Mouse (Mus musculus) G1E-ER4 (cell line): ENCODE data around the gene Ablim1. TPM values are rescaled to one million over a fixed set of nuclear protein-coding genes. Genes with fewer than 3 reads are reported as not detected.

Source experiments
- GATA1 ChIP-seq: IDR thresholded peaks from one replicate; pipeline ENCODE4 v1.8.0; 2012; ENCODE audit warnings: low read length, inconsistent platforms
- polyA plus RNA-seq: library from polyadenylated mRNA; stranded (reverse); fragments of >175 nt; gene quantifications from 2 replicates; pipeline ENCODE4 v1.2.3, GENCODE M21; 2012

Ablim1 gene
- polyA plus RNA-seq, 1 experiment = 0.05 TPM

DNA sequence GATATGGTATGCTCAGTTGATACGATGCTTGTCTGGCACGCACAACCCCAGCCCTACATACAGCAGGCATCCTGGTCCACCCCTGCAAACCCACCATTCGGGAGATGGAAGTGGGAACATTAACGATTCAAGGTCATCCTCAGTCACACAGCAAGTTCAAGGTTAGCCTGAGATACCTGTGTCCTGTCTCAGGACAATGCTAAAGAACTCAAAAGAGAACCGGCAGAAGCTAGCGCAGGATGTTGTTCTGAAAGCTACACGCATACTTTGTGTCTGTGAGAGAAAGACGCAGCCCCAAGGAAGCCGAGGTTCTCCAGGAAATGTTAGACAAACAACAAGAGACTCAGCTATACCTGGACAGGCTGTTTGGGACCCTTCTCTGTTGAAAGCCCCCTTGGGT is 185.0 kb downstream of the Ablim1 start:
- no peak for TF ChIP-seq GATA1

DNA sequence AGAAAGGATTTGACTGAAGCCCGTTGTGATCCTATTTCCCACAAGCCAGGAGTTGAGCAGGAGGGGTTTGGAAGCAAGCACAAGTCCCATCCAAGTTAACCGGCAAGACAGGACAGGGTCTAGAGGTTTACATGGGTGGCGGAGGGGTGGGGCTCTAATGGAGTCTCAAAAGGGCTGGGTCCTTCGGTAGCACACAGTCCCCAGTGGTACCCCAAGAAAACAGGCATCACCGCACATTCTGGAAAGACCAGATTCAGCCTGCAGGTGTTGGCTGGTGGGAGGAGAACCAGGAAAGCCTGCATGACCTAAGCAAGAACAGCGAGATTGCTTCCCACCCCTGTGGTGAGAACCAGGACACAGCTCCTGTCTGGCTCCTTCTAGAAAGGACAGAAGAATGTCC is 186.7 kb downstream of the Ablim1 start:
- no peak for TF ChIP-seq GATA1

DNA sequence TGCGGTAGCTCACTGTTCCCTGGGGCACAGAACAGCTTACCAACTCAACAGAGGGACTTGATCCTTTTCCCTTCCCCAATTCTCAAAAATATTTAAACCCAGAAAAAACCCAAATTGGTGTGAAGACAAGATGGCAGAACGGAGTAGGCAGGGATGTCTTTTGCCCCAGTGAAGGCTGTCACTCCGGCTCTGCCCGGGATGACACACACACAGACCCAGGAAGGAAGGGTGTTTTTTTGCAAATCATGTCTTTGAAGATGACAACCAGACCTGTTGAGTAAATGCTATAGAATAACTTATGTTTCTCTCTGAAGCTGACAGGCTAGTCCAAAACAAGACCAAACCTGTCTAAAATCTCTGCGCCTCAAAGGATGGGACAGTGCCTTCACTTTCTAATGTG is 187.2 kb downstream of the Ablim1 start:
- TF ChIP-seq GATA1 = no peak

DNA sequence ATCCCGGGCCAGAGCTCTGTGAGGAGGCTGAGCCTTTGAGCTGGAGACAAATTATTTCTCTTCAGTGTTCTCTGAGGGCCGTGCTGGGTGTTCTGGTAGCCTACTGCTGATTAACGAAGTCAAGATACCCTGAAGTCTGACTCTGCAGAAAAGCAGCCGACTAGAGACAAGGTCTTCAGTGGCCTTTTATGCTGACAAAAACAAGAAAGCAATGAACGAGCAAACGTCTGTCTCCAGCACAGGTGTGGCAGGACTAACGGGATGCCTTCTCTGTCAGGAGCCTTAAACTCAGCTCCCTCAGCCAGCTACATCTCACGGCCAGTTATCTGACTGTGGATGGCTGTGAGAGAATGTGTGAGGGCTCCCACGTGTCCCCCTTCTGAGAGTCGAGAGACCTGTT is 187.8 kb downstream of the Ablim1 start:
- no peak for TF ChIP-seq GATA1

DNA sequence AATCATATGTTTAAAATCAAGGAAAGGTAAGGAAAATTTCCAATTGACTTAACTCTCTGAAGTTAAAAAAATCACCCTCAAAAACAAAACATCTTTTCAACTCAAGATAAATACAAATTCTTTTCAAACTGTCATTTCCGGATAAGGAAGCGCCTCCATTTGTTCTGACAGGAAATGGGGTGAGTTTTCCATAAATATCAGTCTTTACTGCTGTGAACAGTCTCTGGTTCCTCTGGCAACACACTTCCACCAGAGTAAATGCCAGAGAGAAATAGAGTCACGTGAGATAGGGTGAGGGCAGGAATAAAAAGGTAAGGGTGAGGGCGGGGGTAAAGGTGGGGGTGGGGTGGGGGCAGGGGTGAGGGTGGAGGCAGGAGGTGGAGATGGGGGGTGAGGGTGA is 189.8 kb downstream of the Ablim1 start:
- no peak for TF ChIP-seq GATA1

DNA sequence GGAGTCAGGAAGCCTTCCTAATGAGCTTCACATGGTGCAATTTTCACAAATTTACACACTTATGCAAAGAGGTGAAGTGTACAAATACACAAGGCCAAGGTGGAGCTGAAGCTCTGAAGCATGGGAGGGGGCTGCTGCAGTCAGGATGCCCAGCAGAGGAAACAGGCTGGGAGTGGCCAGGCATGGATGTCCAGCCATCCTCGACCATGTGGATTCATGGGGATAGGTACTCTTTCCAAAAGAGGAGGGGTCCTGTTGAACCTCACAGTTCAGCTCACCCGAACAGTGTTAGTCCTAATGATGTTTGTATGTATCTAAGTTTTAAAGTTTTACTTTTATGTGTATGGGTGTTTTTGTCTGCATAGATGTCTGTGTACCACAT is 190.6 kb downstream of the Ablim1 start:
- TF ChIP-seq GATA1 = no peak

DNA sequence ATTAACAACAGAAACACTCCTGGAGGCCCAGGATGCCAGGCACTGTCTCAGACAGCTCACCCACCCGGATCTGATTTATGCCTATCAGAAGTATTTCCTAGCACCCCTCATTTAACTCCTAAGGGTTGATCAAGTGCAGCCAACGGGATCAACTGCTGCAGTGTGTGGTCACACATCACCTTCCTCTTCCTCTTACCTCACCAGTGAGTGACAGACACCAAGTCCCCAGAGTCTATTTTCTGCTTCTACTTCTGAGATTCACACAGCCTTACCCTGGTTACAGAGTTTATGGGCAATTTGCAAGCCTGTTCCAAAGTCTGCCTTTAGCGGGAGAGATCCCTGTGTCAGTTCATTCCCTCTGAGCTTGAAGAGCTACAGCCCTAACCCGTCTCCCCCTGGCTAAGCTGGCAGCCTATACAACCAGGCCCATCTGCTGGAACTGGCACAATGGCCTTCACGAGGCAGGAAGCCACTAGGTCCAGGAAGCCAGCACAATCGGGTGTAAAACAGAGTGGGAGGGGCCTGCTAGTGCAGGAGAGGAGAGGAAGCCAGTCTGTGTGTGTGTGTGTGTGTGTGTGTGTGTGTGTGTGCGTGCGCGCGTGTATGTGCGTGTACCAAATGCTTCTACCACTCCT is 191.1 kb downstream of the Ablim1 start:
- no peak for TF ChIP-seq GATA1

DNA sequence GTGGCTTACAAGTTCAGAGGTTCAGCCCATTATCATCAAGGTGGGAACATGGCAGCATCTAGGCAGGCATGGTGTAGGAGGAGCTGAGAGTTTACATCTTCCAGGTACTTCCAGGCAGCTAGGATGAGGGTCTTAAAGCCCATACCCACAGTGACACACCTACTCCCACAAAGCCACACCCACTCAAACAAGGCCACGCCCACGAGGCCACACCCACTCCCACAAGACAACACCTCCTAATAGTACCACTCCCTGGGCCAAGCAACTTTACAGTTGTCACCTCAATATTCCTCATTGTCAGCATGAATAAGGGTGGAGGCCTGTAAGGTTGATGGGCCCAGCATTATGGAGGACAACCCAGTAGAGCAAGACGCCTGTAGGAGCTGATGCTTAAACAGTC is 192.5 kb downstream of the Ablim1 start:
- no peak for TF ChIP-seq GATA1

DNA sequence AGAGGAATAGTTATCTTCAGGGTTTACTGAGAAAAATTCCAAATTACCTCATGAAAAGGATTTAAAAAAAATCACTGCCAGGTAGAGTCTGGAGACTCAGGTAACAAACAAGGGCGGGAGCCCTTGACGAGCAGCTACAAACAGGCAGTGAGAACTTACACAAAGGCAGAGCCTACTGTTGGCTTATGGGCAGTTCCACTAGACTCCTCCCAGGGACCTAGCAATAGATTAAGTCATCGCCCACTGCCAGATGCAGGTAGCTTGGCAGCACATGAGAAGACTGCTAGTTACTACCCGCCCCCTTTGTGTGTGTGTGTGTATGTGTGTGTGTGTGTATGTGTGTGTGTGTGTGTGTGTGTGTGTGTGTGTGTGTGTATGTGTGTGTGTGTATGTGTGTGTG is 193.7 kb downstream of the Ablim1 start:
- no peak for TF ChIP-seq GATA1

DNA sequence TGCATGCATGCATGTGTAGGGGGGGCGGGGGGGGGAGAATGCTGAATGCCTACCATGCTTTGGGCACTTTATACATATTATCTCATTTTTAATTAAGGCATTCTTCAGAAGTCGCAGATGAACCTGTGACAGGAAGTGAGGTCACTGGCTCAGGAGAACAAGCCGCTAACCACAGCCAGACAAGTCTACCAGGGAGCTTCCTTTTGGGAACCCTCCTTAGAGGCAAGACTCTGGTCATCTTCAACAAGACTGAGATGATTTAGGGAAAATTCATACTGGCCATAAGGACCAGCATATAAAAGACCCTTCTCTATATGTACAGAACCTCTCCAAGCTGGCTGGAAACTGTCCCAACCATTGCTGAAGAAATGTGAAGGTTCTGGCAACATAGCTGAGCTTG is 195.1 kb downstream of the Ablim1 start:
- no peak for TF ChIP-seq GATA1

DNA sequence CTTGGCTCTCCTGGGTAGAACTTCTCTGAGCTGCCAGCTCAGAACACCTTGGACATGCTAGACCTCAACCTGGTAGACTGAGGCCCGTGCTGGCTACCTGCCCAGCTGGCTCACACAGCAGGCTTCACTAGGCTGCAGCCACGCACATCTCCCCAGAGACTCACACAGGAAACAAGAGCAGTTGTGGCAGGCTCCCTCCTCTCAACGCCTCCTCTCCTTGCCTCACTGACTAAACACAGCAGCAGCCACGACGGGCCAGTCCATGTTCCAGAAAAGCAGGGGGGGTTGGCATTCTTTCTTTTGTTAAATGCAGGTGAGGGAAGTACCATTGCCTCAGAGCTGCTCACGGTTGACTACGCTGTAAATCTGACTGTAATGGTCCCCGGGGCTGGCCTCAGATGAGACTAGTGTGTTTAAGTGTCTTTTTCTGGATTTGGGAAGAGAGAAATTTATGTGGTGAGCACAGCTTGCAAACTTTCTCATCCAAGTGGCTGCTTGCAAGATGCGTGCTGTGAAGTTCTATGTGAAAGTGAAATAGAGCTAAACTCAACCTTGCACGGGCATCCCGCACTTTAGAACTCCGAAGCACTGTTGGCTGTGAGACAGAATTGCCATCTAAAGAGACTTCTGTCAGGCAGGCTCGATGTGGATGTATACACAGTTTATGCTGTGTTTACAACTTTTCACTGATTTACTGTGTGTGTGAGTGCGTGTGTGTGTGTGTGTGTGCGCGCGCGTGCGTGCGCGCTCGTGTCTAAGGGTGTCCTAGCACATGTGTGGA is 195.7 kb downstream of the Ablim1 start:
- no peak for TF ChIP-seq GATA1

DNA sequence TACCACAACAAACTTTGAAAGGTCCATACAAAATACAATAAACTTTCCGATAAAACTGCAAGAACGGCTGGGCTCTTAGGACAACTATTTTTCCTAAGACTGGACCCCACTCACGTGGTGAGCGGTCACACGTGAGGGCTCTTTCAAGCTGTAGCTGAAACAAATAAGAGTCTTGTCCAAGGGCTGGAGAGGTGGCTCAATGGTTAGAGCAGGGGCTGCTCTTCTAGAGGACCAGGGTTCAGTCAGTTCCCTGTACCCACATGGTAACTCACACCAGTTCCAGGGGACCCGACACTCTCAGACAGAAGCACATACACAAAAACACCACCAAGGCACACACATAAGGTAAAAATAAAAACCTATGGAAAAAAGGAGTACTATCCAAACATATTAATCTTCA is 197.0 kb downstream of the Ablim1 start:
- no peak for TF ChIP-seq GATA1

DNA sequence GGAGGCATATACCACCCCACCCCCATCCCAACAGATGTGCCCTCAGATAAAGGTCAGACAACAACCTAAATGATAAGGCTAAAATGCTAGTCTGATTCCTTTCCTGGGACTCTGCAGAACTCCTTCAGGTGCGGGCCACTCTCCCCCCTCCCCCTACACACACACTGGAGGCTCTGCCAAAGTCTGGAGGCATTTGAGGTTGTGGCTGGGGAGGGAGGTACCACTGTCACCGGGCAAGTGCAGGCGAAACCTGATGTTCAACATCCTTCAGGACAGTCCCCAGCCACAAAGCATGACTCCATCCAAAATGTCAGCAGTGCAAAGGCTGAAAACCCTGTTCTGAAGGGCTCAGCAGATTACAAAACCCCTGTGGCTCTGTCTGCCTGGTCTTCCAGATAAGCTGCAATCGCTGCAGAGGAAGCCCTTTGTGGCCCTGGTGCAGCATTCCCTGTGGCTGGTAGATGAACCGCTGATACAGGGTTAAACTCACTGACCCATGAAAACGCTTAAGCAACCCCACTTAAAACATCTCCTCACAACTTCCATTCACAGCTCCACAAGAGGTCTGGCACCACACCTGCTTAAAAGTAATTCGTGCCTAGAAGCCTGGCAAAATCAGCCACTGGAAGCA is 197.7 kb downstream of the Ablim1 start:
- TF ChIP-seq GATA1 = peak; percentile 23

DNA sequence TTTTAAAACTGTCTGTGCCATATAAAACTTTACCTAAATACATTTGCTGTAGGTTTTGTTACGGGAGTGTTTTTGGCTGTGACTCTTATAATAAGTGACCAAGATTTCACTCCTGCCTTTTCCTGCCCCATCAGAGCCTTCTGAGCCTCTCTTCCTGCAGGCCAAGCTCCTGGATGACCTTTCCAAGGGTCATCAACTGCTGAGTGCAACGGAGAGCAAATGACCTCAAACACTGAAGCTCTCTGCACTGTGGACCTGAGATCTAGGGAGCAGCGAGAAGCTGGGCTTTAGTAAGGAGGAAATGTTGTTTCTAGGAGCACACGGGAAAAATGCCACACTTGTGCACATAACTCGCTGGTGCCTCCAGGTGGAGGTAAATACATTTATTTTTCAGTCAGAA is 199.0 kb downstream of the Ablim1 start:
- TF ChIP-seq GATA1 = no peak

DNA sequence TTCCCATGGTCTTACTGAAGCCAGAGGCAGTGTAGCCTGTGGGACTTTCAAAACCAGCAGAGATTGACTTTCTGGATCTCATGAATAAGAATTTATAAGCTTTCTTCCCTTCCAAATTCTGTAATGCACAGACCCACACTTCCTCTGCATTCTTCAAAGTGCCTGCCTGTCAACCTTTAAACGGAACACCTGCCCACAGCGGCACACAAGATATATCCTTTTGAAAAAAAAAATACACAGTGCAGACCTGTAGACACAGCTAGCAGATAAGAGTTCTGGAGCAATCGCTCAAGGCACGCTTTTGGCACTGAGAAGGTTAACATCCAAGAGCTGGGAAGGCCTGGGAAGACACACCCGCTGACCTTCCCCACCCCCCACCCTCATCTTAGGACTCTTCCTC is 199.8 kb downstream of the Ablim1 start:
- TF ChIP-seq GATA1 = no peak

DNA sequence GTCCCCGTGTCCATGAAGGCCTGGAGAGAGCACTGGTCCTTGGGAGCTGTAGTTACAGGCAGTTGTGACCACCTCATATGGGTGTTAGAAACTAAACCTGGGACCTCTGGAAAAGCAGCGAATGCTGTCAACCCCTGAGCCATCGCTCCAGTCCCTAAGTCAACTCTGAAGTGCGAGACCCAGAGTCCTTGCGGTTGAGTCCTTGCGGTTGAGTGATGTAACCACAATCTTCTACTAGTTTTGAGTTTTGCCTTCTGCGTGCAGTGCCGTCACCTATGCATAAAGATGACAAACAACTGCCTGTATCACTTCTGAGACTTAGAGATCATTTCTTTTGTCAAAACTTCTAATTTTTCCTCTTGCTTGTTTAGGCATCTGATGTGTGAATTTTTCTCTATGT is 200.7 kb downstream of the Ablim1 start:
- TF ChIP-seq GATA1 = no peak

DNA sequence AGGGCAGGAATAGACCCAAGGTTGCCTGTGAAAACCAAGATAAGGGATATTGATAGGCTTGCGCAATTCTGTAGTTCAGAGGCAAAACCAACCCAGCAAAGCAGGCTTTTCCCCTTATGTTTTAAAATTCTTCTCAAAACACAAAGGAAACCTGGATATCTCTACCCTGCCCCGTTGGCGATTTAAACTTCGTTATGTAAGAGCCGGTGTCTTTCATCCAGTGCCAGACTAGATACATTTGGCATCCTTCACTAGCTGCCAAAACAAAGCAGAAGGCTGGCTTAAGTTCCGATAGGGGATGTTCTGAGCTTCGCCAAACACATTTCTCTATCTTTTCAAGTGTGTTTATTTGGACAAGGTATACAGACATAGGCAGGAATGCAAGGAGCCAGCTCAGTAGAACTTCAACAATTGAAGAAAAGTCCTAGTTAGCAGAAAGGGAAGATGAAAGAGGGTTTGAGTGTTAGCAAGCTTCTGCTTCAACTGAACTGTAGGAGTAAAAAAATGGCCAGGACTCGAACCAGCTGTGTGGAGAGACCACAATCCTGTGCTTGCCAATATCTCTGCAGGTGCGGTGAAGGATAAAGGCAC is 201.8 kb downstream of the Ablim1 start:
- TF ChIP-seq GATA1 = no peak
